Mouse (Mus musculus): ENCODE measurements around the gene Supt6.
A peak's percentile ranks its signal among the peaks of the same experiment; 100 is the strongest.

The Supt6 gene

GRCm38 (mm10) chr11:78159557-78159956 lies 86.2 kb downstream of the Supt6 start:
- DNase-seq (ENCODE audit: low read depth, low spot score), result no peak
- Histone ChIP-seq H3K27me3 (ENCODE audit: control insufficient read depth, insufficient read depth, low read length, poor library complexity, severe bottlenecking) (no peaks in the 10 kb centered on the region), H3K36me3 (ENCODE audit: control insufficient read depth, insufficient read depth, low read length, poor library complexity, severe bottlenecking) (peaks cover 3% of the 10 kb centered on the region)

GRCm38 (mm10) chr11:78159096-78159495 lies 86.7 kb downstream of the Supt6 start:
- Histone ChIP-seq H3K36me3 (ENCODE audit: control insufficient read depth, insufficient read depth, low read length, poor library complexity, severe bottlenecking) (peaks cover 3% of the 10 kb centered on the region), H3K27me3 (ENCODE audit: control insufficient read depth, insufficient read depth, low read length, poor library complexity, severe bottlenecking) (no peaks in the 10 kb centered on the region)
- DNase-seq (ENCODE audit: low read depth, low spot score), result peak; percentile 94

Data from splenic B cell, adult 2 months (primary cell).